Mouse (Mus musculus) activated CD4-positive, CD25-positive, alpha-beta regulatory T cell, adult 4 months (primary cell): ENCODE data around the gene Ltc4s. TPM values are rescaled to one million over a fixed set of nuclear protein-coding genes. Genes with fewer than 3 reads are reported as not detected.

ENCODE experiments used
- ATAC-seq: one replicate; pipeline ENCODE4 v1.8.0; 2017
- polyA plus RNA-seq, 2 experiments: library from polyadenylated mRNA; unstranded; fragments of 100-300 nt; shearing (Covaris generic); gene quantifications; one replicate each; pipeline ENCODE4 v1.2.1; 2017

Gene Ltc4s
- polyA plus RNA-seq, 2 experiments from 2014 or later = not detected

DNA sequence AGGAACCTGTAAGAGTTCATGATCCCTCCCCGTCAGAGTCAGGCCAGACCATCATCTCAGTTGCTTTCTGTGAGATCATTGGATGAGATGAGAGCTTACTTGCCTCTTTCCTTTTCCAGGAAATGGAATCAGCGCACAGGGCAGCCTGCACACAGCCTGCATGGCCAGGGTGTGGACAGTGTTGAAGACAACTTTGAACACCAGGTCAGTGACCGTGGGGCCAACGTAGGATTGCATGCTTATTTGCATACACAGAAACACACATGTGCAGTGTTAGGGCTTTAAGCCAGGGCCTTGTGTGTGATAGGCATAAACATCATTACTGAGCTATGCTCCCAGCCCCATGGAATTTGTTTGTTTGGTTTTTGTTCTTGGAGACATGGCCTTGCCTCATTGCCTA is 40.9 kb downstream of the Ltc4s start:
- no peak for ATAC-seq

DNA sequence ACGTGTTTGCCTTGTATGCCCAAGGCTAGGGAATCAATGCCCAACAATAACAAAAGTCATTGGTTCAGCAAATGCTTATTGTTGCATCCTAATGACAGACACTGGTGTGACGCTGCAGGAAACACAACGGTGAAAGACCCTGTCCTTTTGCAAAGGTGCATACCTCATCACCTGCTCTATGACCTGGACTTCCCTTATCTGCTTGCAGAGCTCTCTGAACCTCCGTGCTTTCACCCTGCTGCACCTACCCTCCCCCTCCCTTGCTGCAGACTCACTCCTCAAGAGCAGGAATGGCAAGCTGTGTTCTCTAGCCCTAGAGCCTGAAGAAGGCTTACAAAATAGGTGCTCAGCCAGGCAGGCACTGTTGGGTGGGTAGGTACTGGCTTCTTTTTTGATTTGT is 43.6 kb downstream of the Ltc4s start:
- ATAC-seq = no peak

DNA sequence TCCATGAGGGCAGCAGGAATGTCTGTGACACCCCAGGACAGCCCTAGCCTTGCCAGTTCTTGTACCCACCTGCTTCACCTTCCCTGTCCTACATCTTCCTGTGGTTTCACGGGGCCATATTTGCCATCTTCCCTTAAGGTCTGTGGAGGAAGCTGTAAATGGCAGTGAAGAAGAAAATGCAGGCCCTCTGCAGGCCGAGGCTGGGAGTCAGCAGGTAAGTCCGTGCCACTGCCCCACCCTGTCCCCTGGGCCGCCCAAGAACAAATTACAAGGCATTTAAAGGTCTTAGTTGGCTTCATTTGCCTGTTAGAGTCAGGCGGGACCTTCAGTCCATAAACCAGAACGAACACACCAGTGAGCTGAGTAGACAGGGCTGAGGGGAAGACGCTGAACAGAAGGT is 44.3 kb downstream of the Ltc4s start:
- ATAC-seq = no peak

GRCm38 (mm10) chr11:50192278-50192677 is 46.1 kb downstream of the Ltc4s start:
- no peak for ATAC-seq

DNA sequence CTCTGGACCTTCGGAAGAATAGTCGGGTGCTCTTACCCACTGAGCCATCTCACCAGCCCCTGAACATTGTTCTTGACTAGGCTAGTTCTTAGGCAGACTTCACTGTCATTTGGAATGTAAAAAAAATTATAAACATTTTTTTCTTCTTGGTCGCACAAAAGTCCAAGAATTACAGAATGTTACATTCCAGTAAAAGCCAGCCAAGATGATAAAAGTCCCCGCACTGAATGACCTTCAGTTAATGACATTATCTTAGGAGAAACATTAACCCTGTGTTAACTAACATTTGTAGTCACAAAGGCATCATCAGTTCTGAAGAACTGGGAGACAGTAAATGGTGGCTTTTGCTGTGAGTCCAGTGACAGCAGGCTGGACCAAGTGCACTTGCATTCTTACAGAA is 48.1 kb downstream of the Ltc4s start:
- ATAC-seq = no peak

- no peak for ATAC-seq
Observed at GRCm38 (mm10) chr11:50188682-50189081, 49.7 kb downstream of the Ltc4s start.

Other genes starting within 250 kb of the Ltc4s start
- gene Rnf130, start 213.3 kb downstream of the Ltc4s start, polyA plus RNA-seq = 1 to 10 TPM in 1 of 2 experiments, under 1 TPM in 1; 0.73 to 1.9 TPM
- gene Tbc1d9b, start 107.2 kb downstream of the Ltc4s start, polyA plus RNA-seq = 10 to 100 TPM; 20.6 to 32.5 TPM
- gene Mrnip, start 64.2 kb downstream of the Ltc4s start, polyA plus RNA-seq = 10 to 100 TPM; 11.2 to 12.6 TPM
- 10 to 100 TPM; 51.8 to 58.9 TPM for gene Sqstm1, start 27.8 kb downstream of the Ltc4s start, polyA plus RNA-seq
- gene Mgat4b, start 27.7 kb downstream of the Ltc4s start, polyA plus RNA-seq = 1 to 10 TPM; 1.0 to 1.2 TPM
- 1 to 10 TPM; 4.0 to 5.5 TPM for gene Maml1, start 53.7 kb upstream of the Ltc4s start, polyA plus RNA-seq
- gene Canx, start 87.1 kb upstream of the Ltc4s start, polyA plus RNA-seq = 100 to 1,000 TPM; 179 to 210 TPM
- gene Cby3, start 115.8 kb upstream of the Ltc4s start, polyA plus RNA-seq = not detected
- gene Hnrnph1, start 138.4 kb upstream of the Ltc4s start, polyA plus RNA-seq = 100 to 1,000 TPM; 148 to 177 TPM
- gene Rufy1, start 192.5 kb upstream of the Ltc4s start, polyA plus RNA-seq = 10 to 100 TPM in 1 of 2 experiments, 1 to 10 TPM in 1; 9.5 to 10.2 TPM